Mouse (Mus musculus) testis, adult 2 months (tissue): ENCODE results near the gene Mcm3ap. TPM values are rescaled to one million over a fixed set of nuclear protein-coding genes. Genes with fewer than 3 reads are reported as not detected.

ENCODE experiments used
- H3K27ac ChIP-seq: fragments of 200-500 bp; 2 replicates; pipeline ENCODE4 v1.5.1; 2012; ENCODE audit warnings: low read depth, low read length; ENCODE audit not compliant: control insufficient read depth, insufficient read depth
- H3K27me3 ChIP-seq: fragments of 200-500 bp; 2 replicates; pipeline ENCODE4 v1.6.1; 2012; ENCODE audit warnings: mild to moderate bottlenecking, low read length, moderate library complexity; ENCODE audit not compliant: control insufficient read depth, insufficient read depth
- H3K36me3 ChIP-seq: fragments of 200-500 bp; 2 replicates; pipeline ENCODE4 v1.6.1; 2012; ENCODE audit warnings: mild to moderate bottlenecking, low read length; ENCODE audit not compliant: control insufficient read depth, insufficient read depth
- H3K4me1 ChIP-seq: fragments of 200-500 bp; 2 replicates; pipeline ENCODE4 v1.6.1; 2012; ENCODE audit warnings: low read length; ENCODE audit not compliant: control insufficient read depth, insufficient read depth
- H3K4me3 ChIP-seq: fragments of 200-500 bp; 2 replicates; pipeline ENCODE4 v1.5.1; 2012; ENCODE audit warnings: low read depth, mild to moderate bottlenecking, low read length, moderate library complexity, mixed read lengths; ENCODE audit not compliant: control insufficient read depth
- CTCF ChIP-seq: fragments of 200-500 bp; IDR thresholded peaks from 2 replicates; pipeline ENCODE4 v1.5.1; 2012; ENCODE audit warnings: low read depth, mild to moderate bottlenecking, inconsistent platforms, low read length, moderate library complexity; ENCODE audit not compliant: control insufficient read depth, insufficient read depth, insufficient replicate concordance
- POLR2A ChIP-seq: fragments of 200-500 bp; IDR thresholded peaks from 2 replicates; pipeline ENCODE4 v1.6.1; 2012; ENCODE audit warnings: low read depth, mild to moderate bottlenecking, inconsistent platforms, low read length, moderate library complexity; ENCODE audit not compliant: control insufficient read depth
- polyA plus RNA-seq: library from polyadenylated mRNA; depleted of rRNA; stranded (reverse); fragments of >200 nt; gene quantifications from 2 replicates; pipeline ENCODE4 v1.2.3, GENCODE M21; 2012; rRNA removed

The Mcm3ap gene
- 9.9 and 11.3 TPM in 2 replicates for polyA plus RNA-seq

DNA sequence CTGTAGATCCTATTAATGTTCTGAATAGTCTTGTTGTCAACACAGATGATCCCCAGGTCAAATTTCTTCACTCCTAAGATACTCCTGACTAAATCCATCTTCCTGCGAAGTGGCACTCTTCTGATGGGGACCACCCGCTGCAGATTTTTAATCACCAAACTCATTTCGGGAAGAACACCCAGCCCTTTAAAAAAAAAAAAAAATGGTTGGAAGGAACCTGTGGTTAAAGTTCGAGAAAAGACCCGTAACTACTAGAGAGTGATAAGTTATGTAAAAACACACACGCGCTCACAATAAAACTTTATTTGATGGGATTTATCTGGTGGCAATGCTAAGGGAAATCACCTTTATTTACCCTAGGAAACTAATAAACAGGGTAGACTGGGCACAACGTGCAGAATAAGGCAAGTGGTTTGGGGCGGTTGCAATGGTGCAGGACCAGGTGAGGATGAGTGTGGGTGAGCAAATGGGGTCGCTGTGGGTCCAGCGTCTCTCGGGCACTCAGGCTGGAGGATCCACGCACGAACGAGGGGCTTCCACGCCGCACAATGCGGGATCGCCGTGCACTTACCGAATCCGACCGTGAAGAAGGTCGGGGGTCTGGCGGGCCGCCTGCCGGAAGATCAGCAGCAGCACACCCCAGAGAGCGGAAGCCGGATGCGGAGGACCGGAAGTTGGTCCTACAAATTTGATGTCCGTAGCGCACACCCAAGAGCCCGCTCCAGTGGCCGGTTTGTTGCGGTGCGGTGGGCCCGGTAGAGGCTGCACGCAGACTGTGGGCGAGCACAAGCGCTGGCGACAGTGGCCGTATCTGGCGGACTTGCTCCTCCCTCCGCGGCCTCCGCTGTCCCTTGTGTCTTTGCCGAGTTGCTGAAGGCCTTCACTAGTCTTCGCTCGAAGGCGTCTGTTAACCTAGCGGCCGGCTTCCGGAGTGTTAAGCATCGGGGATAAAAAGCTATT lies at the start of gene Mcm3ap, which contains the start of gene Ybey:
Gene Mcm3ap, plus strand, starts transcription at position 725 of the 960 bp plus-strand sequence.
Gene Ybey, minus strand, starts transcription at position 912 of the 960 bp plus-strand sequence.
- no peaks in the 10 kb centered on the region for H3K27me3 ChIP-seq
- peak within 1 kb of the TSS; percentile 100 for H3K4me3 ChIP-seq
- no peaks in the 10 kb centered on the region for H3K36me3 ChIP-seq
- H3K27ac ChIP-seq = peak within 1 kb of the TSS; percentile 86
- H3K4me1 ChIP-seq = no peaks in the 10 kb centered on the region; the same call in 1 of the 2 replicates
- TF ChIP-seq CTCF = no peak
- peak; percentile 86 for TF ChIP-seq POLR2A

GRCm38 (mm10) chr10:76425674-76426073 lies 43.1 kb upstream of the Mcm3ap start:
- Histone ChIP-seq H3K36me3 (peaks cover 10% of the 10 kb centered on the region), H3K27me3 (no peaks in the 10 kb centered on the region)
- TF ChIP-seq POLR2A = no peak
- no peak for TF ChIP-seq CTCF

GRCm38 (mm10) chr10:76433925-76434324 lies 34.8 kb upstream of the Mcm3ap start:
- Histone ChIP-seq H3K36me3 (peaks cover 9% of the 10 kb centered on the region), H3K4me1 (no peaks in the 10 kb centered on the region)

More at GRCm38 (mm10) chr10:76425674-76426073, 43.1 kb upstream of the Mcm3ap start:
- H3K4me1 ChIP-seq = no peaks in the 10 kb centered on the region
- H3K27ac ChIP-seq = no peak overlapping the region
- no peak overlapping the region for H3K4me3 ChIP-seq

GRCm38 (mm10) chr10:76439107-76439890 lies 29.4 kb upstream of the Mcm3ap start:
- H3K4me3 ChIP-seq = no peak overlapping the region
- peaks cover 5% of the 10 kb centered on the region; the same call in 1 of the 2 replicates for H3K36me3 ChIP-seq
- TF ChIP-seq CTCF (no peak), POLR2A (no peak)
- H3K27ac ChIP-seq = no peak overlapping the region
- H3K4me1 ChIP-seq = peaks cover 12% of the 10 kb centered on the region
- H3K27me3 ChIP-seq = no peaks in the 10 kb centered on the region

More at GRCm38 (mm10) chr10:76433925-76434324, 34.8 kb upstream of the Mcm3ap start:
- no peak overlapping the region for H3K4me3 ChIP-seq
- H3K27ac ChIP-seq = no peak overlapping the region
- no peaks in the 10 kb centered on the region for H3K27me3 ChIP-seq
- TF ChIP-seq CTCF (no peak), POLR2A (no peak)

- no peaks in the 10 kb centered on the region for H3K27me3 ChIP-seq
- peak within 1 kb of the TSS; percentile 99 for H3K4me3 ChIP-seq
- peaks cover 5% of the 10 kb centered on the region; the same call in 1 of the 2 replicates for H3K36me3 ChIP-seq
- peak within 1 kb of the TSS; percentile 71 for H3K27ac ChIP-seq
- H3K4me1 ChIP-seq = peaks cover 12% of the 10 kb centered on the region
- TF ChIP-seq CTCF = no peak
- TF ChIP-seq POLR2A = no peak
These were observed 28.4 kb upstream of the Mcm3ap start, which contains the start of gene AC141477.1 for GRCm38 (mm10) chr10:76440281-76440680. Gene AC141477.1, minus strand, starts transcription at chr10:76440444.

DNA sequence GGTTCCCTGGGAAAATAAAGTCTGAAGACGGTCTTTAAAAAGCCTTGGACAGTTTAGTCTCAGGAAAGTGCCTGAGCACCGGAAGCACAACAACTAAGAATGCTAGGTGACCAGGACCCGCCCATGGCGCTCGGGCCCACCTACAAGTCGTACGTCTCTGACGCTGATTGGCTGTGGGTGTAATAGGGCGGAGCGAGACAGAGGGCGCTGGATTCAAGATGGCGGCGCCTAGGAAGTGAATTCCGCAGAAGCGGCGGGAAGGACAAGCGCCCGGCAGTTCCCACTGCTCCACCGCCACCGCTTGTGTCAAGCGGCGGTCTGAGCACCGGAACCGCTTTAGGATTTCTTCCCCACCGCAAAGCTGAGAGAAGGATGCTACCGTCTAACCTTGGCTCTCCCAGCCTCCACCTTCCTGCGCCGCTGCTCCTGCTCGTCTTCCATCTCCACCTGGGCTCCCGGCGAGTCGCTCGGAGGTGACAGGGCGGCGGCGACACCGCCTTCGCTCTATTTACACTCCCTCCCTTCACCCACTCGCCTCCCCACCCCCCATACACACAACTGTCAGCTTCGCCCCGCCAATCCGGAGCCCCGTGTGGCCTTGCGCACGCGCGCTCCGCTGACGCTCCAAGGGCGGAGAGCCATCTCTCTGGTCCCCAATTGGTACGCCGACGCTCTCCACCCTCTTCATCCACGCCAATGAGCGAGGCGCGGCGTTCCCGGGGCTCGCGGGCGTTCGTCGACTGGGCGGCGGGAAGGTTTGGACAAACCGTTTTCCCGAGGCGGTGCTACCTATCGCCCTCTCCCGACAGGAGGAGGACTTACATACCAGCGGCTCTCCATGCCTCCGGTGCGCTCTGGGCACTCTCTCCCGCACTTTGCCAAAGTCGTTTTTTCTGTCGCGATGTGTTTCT lies 26.3 kb upstream of the Mcm3ap start, which contains the start of gene Pcnt:
Gene Pcnt, minus strand, starts transcription at position 609 of the 911 bp plus-strand sequence.
- 0 out of 2 replicates have a peak, but pooled peaks cover 3% of the 10 kb centered on the region for H3K36me3 ChIP-seq
- H3K4me3 ChIP-seq = peak within 1 kb of the TSS; percentile 99
- H3K27me3 ChIP-seq = no peaks in the 10 kb centered on the region
- TF ChIP-seq CTCF (peak; percentile 58; the same call in 1 of the 2 replicates), POLR2A (peak; percentile 66)
- peaks cover 12% of the 10 kb centered on the region for H3K4me1 ChIP-seq
- peak within 1 kb of the TSS; percentile 99 for H3K27ac ChIP-seq
